Mouse (Mus musculus): ENCODE data around the gene Ninj1.

The Ninj1 gene

DNA sequence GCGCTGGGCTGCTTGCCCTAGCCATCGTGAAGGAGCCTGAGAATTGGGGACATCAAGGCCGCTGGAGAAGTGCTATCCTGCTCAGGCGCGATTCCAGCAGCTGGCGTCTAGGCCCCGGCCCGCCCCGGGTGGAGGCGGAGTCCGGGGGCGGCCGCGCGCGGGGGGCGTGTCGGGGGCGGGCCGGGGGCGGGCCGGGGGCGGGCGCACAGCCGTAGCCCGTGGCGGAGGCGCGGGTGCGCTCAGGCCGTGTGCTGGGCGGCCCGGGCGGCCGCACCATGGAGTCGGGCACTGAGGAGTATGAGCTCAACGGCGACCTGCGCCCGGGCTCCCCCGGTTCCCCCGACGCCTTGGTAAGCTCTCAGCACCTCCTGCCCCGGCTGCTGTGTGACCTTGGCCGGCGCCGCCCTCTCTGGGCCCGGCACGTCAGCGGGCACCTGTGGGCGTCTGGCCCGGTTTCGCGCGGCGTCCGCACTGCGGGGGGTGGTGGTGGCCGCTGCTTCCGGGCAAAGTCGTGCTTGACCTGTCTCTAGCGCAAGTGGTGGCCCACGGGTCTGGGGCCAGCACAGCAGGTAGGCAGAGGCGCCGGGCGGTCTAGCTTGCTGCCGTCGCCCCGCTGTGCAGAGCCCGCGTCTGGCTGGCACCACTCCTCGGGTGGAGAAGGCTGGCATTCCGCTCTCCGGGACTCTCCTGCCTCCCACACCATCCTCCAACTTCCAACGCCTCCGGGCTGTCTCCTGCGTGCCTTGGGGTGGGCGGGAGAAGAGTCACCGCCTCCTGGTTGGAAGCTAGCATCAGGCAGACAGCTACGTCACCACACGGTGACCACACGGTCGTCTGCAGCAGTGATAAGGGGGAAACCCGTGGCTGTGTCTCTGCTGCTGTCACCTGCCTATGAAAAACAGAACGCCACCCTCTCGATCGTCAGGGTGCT lies at the start of gene Ninj1:
TSS of gene Ninj1 (plus strand) at position 198 of the 931 bp plus-strand sequence.
- DNase-seq (ENCODE audit: low read depth): peak; percentile 73

DNA sequence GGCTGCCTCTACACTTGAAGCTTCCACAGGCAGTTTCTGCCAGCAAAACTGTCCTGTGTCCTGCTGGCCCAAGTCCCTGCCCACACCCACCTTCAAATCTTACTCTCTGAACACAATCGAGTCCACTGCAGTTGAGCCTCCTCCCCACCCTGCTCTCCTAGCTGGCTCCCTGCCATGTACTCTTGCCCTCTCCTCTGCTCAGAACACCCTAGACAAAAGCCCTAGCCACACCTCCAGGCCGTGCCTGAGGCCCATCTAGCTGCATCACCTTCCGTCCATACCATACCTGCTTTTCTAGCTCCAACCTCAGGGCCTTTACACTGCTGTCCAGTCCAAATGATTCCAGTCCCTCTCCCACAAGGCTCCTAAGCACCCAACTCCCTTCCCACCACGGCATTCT lies 46.7 kb upstream of the Ninj1 start:
- no peak for DNase-seq (ENCODE audit: low read depth)

DNA sequence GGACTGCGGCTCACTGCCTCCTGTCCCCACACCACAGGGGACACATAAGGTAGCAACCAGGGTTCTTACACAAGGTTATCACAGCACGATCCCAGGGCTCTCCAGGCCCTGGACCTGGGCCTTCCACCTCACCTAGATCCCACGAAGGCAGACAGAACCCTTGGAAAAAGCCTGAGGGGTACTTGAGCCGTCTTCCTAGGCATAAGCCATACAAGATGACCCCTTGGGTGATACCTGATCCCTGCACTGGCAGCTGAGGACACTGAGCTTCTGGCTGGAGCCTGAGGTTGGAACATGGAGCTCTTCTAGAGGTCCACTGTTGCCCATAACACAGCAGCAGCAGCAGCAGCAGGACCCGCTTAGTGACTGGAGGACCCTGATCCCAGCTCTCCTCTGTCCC lies 44.9 kb upstream of the Ninj1 start:
- DNase-seq (ENCODE audit: low read depth): no peak

DNA sequence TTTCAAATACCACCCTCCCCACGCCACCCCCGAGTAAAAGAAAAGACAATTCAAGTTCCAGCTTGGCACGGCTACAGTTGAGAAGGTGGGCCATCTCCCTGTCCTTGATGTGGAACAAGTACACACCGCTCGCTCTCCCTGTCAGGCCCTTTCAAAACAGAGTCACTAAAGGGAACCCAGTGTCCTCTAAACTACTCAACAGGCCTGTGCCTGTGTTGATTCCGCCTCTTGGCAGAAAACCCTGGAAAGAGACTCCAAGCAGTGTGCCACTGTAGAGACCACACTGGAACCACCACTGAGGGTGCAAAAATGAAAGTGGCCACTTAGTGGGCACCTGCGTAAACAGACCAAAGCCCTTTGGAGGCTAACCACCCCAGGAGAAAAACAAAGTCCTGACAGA lies 44.0 kb upstream of the Ninj1 start:
- DNase-seq (ENCODE audit: low read depth): no peak

DNA sequence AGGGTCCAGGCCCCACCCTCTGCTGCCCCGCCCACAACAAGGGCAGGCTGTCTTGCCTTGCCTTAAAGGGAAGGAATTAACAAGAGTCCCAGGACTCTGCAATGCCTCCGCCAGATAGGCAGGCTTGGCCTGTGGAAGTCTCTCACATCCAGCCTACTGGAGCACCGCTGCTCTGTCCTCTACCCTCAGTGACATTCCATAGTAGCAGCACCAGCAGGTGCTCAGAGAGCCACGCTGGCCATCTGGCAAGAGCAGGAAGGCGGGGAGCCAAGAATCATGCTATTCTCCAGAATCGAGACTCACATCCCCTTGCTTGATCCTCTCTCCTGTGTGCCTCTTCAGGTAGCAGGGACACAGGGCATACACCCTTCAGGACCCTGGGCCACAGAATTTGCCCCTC lies 42.8 kb upstream of the Ninj1 start:
- no peak for DNase-seq (ENCODE audit: low read depth)

DNA sequence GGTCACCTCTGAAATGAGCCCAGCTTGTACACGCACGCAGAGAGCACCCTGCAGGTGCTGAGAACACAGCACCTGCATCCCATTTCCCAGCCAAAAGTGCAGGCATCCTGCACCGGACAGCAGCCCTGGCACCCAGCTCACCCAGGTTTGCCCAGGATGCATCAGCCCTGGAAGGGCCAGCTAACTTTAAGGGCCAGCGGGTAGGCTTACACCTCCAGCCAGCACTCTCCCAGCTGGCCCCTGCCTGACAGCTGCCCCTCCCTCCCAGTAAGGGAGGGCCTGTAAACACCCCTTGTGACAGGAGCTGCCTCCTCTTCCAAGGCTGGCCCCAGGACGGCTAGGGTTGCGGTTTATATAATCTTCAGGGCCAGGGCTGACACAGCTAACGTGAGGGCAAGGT lies 41.9 kb upstream of the Ninj1 start:
- DNase-seq (ENCODE audit: low read depth): no peak

DNA sequence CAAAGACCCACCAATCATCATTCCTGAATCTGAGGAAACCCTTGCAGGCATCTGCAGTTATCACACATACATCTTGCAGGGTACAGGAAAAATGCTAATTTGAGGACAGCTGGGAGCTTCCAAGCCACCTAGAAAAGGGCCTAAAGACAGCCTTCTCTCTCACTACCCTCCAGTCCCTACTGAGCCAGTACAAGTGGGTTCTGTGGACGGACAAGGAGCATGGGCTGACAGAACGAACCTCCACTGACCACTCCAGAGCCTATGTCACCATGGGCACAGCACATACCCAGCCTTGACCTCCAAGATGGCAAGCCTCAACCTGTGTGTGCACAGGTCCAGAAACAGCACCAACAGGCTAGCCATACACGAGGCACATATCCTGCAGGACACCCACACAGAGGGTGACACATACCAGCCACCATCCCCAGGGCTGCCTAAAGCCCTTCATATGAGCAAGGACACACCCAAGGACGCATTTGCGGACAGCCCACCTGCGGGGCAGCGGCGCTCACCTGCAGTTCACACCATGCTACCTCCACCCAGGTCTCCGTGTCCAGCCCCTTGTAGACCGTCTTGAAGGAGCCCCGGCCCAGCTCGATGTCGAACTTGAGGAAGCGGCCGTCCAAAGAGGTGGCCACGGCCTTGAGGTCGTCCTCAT lies 41.1 kb upstream of the Ninj1 start:
- no peak for DNase-seq (ENCODE audit: low read depth)

DNA sequence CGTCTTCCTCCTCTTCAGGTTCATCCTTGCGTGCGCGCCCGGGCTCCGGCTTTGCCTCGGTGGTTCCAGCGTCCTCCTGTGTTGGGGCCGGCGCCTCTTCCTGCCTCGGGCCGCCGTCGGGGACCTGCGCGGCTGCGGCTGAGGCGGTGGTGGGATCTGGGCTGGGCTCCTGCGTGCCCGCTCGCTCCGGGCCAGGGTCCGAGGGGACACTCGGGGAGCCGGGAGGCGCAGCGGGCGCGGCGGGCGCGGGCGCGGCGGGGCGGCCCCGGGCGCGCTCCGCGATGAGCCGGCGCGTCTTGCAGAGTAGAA lies 40.6 kb upstream of the Ninj1 start:
- no peak for DNase-seq (ENCODE audit: low read depth)

DNA sequence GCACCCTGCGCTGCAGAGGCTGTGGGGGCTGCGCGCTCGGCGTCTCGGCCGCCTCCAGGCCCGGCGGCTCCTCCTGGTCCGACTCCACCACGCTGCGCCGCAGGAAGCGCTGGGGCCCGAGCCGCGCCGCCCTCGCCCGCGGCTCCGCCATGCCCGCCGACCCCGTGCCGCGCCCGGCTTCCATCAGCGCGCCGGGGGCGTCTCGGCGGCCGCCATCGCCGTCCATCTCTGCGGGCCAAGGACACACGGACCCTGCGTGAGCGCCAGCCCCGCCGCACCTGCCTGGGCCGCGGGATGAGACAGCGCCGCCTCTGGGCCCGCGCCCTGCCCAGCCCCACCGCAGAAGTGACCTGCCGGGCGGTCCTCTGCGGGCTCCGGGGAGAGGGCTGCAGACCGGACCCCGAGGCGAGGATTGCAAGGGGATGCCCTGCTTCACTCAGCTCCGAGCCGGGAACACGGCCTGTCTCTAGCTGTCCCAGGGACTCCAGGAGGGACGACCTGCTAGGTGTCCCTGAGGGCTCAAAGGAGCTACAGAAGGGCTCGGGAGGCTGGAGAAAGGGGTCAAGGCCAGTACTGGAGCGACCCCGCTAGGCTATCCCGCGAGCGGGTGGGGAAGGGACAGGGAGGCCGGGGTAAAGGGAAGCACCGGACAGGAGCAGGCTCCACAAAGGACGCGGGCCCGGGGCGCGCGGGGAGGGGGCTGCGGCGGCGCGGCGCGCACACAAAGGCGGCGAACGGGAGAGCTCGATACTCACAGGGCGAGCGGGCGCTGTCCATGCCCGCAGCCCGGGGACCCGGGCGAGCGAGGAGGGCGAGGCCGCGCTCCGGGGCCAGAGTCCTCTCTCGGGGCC lies 40.1 kb upstream of the Ninj1 start:
- no peak for DNase-seq (ENCODE audit: low read depth)

DNA sequence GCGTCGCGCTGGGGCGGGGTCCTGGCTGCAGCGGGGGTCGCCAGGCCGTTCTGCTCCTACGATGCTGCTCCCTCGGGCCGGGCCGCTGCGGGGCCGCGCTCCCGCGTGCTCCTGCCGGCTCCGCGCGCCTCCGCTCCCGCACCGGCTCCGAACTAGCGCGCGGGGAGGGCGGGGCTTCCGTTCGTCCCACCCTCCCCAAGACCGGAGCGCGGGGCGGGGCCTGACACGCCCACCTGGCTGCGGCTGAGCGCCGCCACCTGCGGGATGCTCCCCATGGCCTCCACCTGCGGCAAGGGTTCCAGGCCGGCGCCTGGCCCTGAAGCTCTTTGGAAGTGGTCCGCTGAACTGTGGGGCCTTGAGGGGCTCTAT lies 39.4 kb upstream of the Ninj1 start, which contains the start of gene Wnk2:
TSS of gene Wnk2 (minus strand) at position 157 of the 369 bp plus-strand sequence.
- DNase-seq (ENCODE audit: low read depth): no peak

DNA sequence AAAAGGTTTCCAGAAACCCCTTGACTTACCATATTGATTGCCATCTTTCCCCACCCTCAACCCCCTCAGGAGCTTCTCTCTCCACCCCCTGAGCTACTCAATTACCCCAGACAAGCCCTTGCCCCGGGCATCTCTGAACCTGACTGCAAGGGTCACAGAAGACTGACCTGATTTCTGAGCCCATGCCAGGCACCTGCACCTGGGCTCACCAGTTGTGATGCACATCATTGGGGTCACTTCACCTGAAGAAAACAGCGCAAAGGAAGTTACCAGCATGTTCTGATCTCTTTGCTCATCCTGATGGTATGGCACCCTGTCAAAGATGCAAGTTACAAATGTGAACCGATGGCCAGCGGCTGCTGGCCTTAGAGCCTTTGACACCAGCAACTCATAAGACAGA lies 38.6 kb upstream of the Ninj1 start:
- DNase-seq (ENCODE audit: low read depth): no peak

DNA sequence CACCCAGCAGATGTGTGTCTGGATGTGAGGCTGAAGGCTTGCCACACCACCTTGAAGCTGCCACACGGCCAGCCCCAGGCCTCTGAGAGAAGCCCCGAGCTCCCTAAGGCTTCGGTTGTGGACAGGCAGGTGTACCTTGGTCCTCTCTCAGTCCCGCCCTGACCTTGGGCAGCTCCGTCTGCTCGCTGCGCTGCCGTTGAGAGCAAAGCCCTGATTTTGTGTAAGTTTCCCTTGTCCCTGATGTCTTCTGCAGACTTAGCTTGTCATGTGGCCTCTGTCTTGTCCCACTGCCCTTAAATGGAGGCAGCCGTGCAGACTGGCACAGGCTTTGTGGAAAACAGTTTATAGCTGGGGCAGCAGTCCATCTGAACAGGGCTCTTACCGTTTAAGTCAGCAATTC lies 33.3 kb upstream of the Ninj1 start:
- no peak for DNase-seq (ENCODE audit: low read depth)

DNA sequence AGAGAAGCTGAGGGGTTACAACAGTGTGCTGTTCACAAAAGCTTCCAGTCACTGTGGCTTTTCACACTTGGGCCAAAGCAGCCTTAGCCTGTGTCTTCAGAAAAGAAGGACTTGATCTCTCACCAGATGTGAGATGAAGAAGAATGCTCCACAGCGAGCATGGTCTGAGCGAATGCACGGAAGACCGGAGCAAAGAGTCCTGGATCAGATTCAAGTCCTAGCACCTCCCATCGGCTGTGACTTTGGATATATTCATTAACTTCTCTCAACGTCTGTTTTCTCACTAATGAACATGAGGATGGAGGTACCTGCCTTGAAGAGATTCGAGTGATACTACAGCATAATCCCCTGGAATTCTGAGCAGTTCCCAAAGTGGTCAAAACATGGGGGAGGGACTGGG lies 32.7 kb upstream of the Ninj1 start:
- DNase-seq (ENCODE audit: low read depth): no peak

DNA sequence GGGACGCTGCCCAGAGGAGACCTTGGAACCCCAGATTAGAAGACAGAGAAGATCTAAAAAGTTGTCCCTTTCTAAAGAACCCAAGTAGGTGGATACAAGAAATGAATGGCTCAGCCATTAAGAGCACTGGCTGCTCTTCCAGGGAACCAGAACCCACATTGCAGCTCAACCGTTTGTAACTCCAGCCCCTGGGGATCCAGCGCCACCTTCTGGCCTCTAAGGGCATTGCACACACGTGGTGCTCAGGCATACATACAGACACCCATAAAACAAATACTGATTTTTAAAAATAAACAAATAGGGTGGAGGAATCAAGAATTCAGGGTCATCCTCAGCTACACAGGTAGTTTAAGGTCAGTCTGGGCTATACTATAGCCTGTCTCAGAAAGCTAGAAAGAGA lies 30.6 kb upstream of the Ninj1 start:
- DNase-seq (ENCODE audit: low read depth): no peak

DNA sequence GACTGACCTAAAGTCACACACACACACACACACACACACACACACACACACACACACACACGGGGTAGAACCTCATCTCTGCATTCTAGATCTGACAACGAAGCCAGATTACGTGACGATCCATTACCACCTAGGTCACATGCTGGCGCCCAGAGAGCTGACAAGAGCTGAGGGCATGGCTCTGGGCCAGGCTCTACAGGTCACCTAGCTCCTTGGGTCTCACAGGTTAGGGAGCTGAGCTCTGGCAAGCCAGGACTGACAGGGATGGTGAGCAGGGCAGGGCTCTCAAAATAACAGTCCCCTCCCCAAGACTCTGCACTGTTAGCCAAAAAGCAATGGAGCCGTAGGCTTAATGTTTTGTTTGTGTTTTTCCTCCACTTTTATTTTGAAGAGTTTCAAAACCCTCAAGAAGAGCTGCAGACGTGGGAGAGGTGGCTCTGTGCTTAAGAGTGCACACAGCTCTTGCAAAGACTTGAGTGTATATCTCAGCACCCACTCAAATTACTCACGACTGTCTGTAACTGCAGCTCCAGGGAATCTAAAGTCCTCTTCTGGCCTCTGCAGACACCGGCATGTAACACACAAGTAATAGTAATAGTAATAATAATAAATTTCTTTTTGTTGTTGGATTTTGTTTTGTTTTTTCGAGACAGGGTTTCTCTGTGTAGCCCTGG lies 29.1 kb upstream of the Ninj1 start:
- no peak for DNase-seq (ENCODE audit: low read depth)

DNA sequence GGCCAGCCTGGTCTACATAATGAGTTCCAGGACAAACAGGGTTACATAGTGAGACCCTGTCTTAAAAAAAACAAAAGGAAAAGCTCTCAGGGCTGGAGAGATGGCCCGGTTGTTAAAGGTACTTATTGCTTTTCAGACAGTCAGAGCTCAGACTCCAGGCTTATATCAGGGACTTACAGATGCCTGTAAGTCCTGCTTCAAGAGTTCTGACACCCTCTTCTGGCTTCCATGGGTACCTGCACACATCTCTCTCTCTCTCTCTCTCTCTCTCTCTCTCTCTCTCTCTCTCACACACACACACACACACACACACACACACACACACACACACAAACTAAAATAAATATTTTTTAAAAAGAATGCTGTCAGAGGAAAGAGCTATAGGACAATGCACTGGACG lies 26.0 kb upstream of the Ninj1 start:
- DNase-seq (ENCODE audit: low read depth): no peak

DNA sequence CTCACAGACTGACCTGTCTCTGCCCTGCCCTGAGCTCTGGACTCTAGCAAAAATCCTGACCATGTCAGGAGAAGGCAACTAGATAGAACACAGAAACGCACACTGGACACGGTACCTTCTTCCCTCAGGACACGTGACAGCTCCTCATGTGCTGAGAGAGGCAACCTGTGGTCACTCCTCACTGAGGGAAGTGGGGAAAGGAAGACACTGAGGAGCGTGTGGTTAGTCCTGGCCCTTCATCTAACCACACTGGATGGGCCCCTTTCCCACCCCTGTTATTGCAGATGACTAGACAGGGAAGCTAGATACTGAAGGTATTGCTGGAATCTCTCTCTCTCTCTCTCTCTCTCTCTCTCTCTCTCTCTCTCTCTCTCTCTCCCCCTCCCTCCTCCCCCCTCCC lies 24.6 kb upstream of the Ninj1 start:
- DNase-seq (ENCODE audit: low read depth): no peak

DNA sequence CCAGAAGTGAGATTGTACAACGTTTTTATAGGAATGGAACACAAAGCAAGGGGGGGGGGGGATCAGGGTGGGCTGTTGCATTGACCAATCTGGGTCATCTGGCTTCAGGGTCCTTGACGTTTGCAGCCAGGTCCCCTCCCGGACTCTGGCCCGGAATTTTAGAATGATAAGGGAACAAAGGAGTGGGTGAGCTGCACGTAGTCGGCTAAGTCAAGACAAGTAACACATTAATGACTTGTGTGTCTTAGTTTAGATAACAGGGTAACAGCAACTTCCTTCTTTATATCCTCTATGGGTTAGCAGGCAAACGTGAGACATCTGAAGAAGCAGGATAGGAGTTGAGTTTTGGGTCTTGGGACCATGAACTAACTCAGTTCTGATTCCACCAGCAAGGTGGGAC lies 23.6 kb upstream of the Ninj1 start:
- no peak for DNase-seq (ENCODE audit: low read depth)

DNA sequence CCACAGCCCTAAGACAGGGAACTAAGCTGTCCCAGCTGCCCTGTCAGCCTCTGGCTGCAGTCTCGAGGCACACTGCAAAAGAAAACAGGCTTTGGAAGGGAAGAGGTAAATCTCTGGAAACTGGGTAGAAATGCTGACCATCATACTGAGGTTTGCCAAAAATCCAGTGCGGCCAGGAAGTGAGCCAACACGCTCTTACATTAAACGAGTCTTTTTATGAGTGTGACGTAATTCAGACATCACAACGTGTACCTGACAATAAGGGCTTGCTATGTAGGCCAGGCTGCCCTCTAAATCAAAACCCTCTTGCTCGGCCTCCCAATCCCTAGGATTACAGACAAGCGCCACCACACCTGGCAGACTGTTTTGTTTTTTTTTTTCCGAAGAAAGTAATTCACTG lies 20.2 kb upstream of the Ninj1 start:
- DNase-seq (ENCODE audit: low read depth): no peak

DNA sequence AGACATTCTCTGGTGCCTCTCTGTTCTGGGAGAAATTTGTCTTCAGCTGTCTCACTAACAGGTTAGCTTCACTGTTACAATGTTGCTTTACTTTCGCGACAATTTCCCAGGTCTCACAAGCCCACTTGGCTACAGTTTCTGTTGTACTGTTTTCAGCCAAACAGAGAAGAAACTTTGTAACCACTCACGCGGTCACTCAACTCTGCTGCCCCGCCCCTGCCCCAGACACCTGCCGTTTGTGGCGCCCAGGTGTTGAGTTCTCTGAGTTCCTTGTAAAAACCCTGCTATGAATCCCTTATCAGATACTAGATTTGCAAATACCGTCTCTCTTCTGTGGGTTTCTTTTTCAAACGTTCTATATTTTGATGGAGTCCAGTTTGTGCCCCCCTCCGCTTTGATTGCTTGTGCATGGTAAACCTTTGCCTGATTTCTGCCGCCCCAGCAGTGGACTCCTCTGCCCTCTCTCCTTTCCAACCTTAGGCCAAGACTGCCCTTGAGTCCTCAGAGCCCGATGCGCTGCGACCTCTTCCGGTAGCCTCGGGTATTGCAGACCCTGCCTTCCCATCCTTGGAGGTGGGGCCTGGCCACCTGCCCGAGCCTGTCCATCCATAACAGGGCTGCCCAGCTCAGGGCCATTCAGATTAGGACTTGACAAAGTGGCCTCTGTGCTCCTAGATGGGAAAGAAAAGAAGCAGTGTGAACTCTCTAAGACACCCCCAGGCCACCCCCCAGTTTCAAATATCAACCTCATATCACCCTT lies 17.7 kb upstream of the Ninj1 start:
- DNase-seq (ENCODE audit: low read depth): no peak

DNA sequence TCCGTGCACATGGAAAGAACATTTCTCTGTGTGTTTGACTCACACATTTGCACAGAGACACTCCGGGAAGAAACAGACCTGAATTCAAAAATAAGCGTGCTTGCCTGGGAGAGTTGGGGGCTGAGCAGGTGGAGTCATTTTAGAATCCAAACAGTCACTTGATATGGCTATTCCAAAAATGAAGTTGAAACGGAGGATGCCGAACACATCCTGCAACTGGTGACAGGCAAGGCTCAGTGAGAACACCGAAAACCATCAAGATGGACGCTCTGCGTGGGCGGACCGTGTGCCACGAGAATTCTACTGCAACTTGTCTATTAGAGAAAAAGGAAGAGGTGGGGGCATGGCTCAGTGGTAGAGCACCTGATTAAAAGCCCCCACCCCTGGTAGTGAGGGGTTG lies 16.7 kb upstream of the Ninj1 start:
- DNase-seq (ENCODE audit: low read depth): no peak

DNA sequence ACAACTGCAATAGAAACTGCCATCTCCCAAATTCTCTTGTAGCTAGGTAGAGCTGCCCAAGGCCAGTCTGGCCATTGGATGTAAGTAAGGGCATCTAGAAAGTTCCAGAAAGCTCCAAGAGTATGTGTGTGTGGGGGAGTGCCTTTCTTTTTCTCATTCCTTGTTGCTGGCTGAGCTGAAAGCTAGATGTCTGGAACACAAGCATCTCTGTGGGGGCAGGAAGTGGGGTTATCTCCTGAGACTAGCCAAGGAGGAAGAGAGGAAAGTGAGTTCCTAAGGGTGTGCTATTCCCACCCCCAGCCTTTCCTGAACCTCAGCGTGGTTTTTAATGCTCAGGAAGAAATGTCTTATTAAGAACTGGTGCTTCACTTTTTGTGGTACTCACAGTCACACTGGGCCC lies 15.6 kb upstream of the Ninj1 start:
- no peak for DNase-seq (ENCODE audit: low read depth)
